Mouse (Mus musculus) retina, postnatal 1 day (tissue): ENCODE measurements around the gene Nfib.

ENCODE experiments used
- DNase-seq: peaks from one replicate; pipeline ENCODE4 v3.0.0-alpha.2; 2012

The Nfib gene

DNA sequence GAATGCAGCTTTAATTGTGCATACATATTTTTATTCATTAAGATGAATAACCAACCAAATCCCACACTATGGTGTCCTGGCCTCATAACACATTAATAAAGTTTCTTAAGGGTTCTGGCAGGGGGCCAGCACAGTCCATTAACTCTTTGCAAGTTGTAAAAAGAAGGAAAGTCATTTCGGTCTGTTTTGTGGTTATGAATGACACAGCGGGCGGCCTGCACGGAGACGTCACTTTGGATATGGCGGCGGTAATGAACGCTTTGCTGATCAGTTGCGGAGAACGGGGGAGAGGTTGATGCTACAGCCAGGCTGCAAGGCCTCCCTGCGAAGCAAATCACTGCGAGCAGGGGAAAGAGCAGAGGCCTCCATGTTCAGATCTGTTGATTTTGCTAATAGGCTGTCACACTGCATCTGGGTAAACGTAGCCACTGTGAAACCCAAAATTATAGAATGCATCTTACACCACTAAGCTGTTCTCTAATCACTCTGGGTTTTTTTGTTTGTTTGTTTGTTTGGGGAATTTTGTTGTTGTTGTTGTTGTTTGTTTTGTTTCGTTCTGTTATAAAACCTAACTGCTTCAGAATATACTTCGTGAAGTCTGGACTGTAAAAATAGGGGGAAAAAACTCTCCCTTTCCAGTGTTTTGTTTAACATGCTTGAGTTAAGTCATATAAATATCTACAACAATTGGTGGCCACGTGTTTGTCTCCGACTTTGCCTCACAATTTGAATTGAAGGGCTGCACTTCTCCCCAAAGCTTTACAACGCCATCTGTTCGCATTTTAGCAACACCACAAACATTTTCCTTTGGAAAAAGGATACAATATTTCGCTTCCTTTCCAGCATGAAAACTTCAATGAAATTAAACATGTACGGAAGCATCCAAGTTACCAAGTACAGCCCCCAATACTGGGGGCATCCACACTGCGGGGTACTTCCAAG lies 296.8 kb downstream of the Nfib start:
- peak; percentile 81 for DNase-seq

DNA sequence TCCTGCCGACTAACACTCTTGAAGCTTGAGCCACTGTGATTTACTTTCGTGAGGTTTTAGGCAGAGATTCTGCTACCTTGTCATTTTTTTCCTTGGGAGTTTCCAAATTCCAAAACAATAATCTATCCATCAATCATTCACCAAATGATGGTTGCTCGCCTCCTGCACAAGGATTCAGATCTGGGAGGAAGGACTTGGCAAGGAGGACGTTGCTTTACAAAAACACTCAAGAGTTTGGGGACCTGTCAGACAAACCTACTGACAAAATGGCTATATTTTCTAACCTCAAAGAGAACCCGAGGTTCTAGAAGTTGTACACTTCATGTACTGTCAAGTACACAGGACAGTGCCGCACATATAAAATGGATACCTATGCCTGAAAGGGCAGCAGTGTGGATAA lies 299.0 kb downstream of the Nfib start:
- no peak for DNase-seq

DNA sequence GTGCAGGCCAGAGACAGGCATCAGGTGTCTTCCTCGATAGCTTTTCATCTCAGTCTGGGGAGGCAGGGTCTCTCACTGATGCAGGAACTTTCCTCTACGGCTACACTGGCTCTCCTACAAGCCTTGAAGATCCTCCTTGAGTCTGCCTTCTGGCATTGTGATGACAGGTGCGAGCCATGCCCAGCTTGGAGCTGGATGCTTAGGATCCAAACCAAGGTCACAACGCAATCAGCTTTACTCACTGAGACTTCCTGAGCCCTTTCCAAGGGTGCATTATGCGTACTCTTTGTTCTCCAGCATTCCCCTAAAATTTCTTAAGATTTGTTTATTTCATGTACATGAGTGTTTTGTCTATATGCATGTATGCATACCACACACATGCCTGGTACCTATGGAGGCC lies 299.8 kb downstream of the Nfib start:
- DNase-seq = no peak

DNA sequence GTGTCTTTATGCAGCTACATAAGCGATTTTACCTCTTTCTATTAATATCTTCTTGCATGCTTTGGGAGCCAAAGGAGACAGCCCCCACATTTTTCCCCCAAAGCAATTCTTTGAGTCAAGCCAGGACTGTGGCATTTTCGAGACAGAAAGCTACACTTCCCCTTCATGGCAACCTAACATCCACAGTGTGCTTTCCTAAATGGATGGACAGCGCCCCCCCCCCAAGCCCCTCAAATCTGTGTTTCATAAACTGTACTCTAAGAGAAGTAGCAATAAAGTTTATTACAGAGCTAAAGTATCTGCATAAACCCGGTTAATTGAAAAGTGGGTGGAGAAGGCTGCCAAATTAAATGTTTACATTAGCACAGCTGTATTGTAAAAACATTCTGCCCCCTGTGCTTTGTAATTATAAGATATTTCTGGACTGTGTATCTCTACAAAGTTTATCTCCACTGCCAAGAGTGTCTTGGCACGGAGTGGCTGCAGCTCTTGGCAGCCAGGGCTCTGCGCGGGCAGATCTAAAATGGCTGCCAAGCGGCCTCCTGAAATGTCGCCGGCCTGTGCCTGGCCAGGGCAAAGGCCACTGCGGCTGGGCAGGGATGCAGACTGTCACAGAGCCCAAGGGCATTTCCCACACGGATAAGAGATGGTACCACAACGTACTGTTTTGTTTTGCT lies 301.4 kb downstream of the Nfib start:
- no peak for DNase-seq

DNA sequence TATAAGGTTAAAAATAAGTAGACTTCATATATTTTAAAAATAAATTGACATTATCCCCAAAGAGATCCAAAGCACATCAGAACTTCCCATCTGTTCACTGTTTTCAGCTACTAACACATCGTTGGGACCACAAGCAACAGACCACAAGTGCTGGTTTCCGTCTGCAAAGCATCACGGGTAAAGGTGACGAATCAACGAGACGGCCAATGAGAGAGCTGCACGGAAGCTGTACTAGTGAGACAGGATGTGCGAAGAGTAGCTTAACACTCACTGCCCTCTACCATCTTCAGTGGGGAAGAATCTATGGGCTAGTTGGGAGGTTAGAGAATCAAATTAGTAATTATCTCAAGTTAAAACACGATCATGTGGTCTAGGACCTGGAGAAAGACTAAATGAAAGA lies 302.9 kb downstream of the Nfib start:
- DNase-seq = no peak

DNA sequence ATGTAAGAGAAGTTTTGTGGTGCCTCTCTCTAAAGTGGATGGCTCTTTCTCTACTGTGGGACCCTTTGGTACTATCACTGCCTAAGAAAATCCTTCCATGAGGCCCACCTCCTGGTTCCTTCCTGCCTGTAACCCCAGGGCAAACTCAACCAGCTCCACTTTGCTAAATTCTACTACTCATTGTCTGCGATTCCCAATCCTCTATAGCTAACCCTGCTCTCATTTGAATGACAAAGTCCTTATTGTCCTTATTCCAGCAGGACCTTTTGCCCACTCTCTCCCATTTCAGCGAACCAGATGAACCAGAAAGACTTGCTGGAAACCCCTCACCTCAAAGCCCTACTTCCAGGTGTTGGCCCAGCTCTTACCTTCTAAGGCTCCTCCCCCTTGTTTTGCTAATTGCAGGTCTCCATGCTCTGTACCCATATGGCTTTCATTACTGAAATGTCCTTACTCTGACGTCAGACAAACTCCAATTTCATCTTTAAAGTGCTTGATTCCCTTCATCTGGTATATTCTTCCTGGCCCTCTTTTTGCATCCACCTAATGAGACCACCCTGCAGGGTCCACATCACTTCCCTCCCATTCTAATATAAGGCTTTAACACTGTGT lies 304.0 kb downstream of the Nfib start:
- DNase-seq = no peak

DNA sequence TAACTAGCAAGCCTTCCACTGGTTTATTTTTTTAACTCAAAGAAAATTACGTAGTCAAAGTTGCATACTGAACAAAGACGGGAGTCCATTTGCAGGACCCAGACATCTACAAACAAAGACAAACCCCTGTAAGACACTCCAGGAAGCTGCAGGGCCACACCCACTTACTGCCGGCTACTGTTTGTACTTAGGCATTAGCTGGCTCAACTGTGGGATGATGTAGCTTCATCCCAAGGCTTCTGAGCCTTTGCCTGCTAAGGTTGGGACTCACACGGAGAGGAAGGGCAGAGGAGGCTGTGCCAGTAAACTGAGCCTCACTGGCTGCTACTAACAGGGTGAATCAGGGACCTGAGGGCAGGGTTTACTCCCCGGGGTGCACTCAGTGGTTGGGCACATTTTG lies 305.0 kb downstream of the Nfib start:
- DNase-seq = peak; percentile 40

DNA sequence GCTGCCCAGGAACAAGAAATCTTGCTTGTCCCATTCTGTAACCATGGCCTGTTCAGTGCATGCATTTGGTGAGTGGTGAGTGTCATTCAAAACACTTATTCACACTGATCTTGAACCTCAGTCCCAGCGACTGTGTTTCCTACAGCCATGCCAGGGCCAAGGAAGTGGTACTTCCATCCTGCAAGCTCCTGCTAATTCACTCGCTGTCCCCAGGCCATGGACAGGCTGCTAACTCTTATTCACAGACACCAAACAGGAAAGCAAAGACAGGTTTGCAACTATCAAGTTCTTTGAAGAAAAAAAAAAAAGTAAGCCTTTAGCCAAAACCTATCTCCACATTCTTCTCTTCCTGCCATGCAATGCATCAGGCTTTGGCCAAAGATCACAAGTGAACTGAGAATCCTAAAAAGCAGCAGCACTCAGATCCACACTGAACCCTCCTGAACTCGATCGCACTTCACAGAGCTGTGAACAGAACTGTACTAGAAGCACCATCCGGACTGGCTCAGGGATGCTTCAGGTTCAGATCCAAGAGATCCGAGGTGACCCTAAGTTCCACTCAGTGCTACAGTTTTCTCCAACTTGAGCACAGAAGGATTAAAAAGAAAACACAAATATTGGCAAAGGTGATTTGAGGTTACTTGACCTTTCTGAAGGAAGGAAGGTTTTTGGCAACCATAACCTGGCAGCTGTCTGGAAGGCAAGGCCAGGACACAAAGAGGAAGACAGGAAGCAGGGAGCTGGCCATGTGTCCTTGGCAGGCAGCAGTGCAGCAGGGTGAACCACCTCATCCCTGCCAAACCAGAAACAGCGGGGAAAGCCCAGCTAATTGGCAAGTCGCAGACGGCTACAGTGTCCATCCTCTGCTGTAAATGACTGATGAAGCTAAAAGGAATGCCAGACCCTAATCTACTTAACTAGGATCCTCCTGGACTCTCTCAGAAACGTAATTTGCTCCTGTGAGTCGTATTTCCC lies 305.9 kb downstream of the Nfib start:
- DNase-seq = peak; percentile 64

DNA sequence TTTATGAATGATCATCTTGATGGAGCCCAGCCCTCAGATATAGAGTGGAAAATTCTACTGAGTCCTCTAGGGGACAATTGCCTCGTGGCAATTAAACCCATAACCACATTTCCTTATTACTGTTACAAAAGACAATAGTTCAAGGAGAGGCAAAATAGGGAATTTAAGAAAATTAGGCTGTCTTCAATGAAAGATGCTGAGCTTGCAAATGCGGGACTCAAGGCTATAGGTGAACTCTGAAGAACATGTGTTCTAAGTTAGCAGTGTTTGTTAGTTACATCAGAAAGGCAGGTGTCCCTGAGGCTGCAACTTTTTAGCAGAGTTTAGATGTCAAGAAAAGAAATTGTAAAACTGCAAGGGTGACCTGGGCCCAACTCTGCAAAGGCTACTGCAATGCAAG lies 307.3 kb downstream of the Nfib start:
- no peak for DNase-seq

GRCm38 (mm10) chr4:82396805-82397204 lies 308.7 kb downstream of the Nfib start:
- DNase-seq = no peak

DNA sequence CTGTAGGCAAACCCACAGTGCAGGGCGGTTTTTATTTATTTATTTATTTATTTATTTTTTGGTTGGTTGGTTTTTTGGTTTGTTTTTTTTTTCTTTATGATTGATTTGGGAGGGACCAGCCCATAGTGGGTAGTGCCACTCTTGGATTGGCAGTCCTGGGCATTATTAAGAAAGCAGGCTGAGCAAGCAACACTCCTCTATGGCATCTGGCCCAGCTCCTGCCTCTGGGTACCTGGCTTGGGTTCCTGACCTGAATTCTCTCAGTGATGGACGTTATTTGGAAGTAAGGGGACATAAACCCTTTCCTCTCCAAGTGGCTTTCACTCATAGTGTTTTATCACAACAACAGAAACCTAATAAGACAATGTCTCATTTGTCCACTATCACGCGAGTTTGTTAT lies 309.5 kb downstream of the Nfib start:
- no peak for DNase-seq

DNA sequence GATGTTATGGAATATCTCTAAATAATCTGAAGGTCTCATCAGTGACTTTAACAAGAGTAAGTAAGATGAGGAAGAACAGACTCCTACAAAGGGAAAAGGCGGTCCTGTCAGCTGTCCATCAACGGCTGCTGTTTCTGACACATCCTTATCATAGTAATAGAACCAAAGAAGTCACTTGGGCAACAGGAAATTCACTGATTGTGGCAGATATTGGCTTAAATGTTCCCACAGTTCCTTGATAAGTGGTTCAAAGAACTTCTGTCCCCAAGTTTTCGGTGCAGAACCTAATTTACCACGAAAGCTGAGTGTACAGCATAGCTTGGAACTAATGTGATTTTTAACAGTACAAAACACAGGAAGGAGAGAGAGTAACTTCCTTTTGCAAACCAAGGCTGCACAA lies 311.2 kb downstream of the Nfib start:
- DNase-seq = no peak

DNA sequence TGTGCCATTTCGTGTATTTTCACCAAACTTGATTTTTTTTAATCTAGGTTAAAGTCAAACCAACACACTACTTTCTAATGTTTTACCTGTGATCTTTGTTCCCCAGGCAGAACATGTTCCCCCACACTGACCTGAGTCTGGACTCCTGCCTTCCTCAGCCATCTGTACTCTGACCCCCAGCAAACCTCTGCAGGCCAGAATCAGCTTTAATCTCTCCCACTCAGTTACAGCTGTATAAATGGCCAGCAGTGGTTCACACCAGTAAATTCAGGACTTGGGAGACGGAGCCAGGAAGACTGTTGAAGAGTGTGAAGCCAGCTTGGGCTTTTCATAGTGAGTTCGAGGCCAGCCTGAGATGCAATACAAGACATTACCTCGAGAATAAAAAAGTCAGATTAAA lies 312.5 kb downstream of the Nfib start:
- DNase-seq = no peak

GRCm38 (mm10) chr4:82392496-82392895 lies 313.1 kb downstream of the Nfib start:
- no peak for DNase-seq

DNA sequence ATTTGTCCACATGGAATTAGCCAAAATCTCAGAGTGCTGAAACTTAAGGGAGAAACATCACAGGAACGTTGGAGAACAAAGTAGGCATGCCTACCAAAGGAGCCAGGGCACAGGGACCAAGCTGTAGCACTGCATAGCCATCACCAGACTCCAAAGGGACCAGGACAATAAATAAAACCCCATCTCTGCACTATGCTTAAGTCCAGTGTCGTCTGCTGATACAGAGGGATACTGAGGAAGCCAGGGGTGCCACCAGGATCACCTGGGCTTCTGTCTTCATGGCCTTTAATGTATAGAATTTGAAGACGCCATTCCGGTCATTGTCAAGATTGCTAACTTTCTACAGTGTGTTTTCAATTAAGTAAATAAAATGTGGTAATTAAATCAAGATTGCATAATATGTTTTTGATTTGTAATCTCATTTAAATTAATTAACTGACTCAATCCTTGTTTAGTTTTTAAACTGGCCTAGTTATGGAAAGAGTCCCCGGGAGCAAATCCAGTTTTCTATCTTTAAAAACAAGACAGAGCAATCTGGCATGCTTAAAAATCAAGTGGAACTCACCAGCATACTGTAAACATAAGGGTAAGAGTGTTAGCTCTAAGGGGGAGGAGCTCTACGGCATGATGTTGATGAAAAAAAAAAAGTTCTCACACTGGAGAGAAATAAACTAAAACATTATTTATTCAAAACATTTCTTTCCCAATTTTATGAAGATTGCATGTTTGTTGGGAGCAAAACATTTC lies 313.7 kb downstream of the Nfib start:
- DNase-seq = no peak

- DNase-seq = no peak
Observed at GRCm38 (mm10) chr4:82390545-82390944, 315.0 kb downstream of the Nfib start.

DNA sequence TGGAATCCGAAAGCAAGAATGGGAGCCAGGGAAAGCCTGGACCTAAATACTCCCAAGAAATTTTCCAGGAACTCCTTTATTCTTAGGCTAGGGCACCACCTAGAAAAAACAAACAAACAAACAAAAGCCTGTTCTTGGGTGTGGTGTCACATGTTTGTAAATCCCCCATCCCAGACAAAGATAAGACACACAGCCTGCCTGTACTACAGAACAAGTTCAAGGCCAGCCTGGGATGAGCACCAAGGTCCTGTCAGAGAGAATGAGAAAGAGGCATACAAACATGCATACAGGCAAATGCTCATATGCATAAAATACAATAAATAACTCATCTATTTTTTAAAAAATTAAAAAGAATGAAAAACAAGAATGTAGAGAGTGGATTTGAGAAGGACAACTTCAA lies 315.7 kb downstream of the Nfib start:
- no peak for DNase-seq

- DNase-seq = no peak
Observed at GRCm38 (mm10) chr4:82387620-82388019, 317.9 kb downstream of the Nfib start.

- no peak for DNase-seq
Observed at GRCm38 (mm10) chr4:82386222-82386993, 319.1 kb downstream of the Nfib start.

DNA sequence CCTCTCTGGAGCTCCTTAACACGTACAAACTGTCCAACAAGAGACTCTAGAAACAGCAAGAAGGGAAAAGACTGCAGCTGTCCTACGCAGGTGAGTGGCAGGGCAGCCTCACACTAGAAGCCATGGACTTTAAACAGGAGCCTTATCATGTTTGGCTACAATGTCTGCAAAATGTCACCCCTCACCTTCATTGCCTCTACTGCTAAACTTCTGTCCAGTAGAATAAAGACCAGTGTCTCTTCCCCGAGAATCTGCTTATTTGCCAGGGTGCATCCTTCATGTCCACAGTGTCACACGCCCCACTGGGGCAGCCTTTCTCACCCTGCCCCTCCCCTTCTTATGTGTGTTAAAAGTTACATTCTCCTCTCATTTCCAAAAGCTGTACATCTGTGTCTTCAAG lies 319.9 kb downstream of the Nfib start:
- no peak for DNase-seq
